ENCODE assay signal across 7 mouse cellular contexts in the genomic region with DNA sequence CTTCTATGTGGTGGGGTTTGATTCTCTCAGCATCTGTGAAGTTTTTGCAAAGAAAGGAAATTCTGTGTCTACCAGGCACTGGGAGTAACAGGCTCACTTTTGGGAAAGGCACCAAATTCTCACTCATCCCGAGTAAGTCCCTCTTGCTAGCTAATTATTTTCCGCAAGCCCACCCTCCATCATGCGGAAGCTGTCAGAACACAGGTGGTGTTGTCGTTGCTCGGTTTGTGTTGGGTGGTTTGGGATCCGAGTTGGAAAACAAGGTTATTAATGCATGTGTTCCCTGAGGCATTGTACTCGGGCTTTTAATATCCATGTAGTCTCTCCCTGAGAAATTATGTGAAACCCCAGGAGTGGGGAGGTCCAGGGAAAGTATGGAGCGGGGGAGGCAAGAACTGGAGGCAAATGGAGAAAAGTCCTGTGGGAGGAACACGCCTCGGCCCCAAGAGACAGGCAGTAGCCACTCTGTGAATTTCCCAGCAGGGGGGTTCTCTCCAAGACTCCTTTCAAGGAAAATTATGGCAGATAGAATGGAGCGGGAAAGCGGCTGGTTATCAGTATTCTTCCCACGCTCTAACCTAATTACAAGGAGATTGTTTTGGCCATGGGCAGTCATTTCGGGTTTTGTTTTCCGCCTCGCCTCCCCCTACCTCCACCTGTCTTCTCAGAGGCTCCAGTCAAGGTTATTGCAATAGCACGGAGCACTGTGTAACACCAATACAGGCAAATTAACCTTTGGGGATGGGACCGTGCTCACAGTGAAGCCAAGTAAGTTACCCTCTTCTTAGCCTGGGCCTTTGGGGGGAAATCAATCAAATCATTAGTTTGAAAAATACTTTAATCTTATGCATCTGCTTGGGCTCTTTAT.
DNase-seq lines count a peak whose midpoint lies in the region; ATAC-seq lines count a peak whose summit lies in the region.

No protein-coding gene starts in this region.

- no peaks in the 10 kb centered on the region for H3K27me3 ChIP-seq in heart, embryonic 10.5 days (ENCODE audit: insufficient read depth, poor library complexity, severe bottlenecking)
- no peaks in the 10 kb centered on the region for H3K27me3 ChIP-seq in kidney, embryonic 16.5 days (ENCODE audit: insufficient read depth, low read length)
- no peaks in the 10 kb centered on the region for H3K27me3 ChIP-seq in neural tube, embryonic 15.5 days (replicated peaks)

- H3K4me1 ChIP-seq in heart, embryonic 10.5 days, result peaks cover 59% of the 10 kb centered on the region
- peaks cover 29% of the 10 kb centered on the region for H3K4me1 ChIP-seq in kidney, embryonic 16.5 days (ENCODE audit: insufficient read depth, low read length)
- H3K4me1 ChIP-seq in neural tube, embryonic 15.5 days, result peaks cover 23% of the 10 kb centered on the region

- WGBS in heart, embryonic 10.5 days, result 74% methylated on average over 18 of the region's 18 CpGs
- 42% methylated on average over 18 of the region's 18 CpGs for WGBS in kidney, embryonic 16.5 days
- WGBS in neural tube, embryonic 15.5 days, result 26% methylated on average over 18 of the region's 18 CpGs

- ATAC-seq in cerebellum, adult (ENCODE audit: insufficient number of reproducible peaks, low FRiP score, low TSS enrichment), result peak; percentile 40; the same call in 1 of the 2 replicates
- peak; percentile 49; the same call in 1 of the 2 replicates for ATAC-seq in kidney, embryonic 16.5 days (ENCODE audit: low FRiP score, low TSS enrichment)
- peak; percentile 56 for ATAC-seq in neural tube, embryonic 15.5 days (ENCODE audit: low FRiP score)

- H3K4me2 ChIP-seq in kidney, embryonic 16.5 days (replicated peaks; ENCODE audit: low read depth, low read length), result peak overlapping the region; percentile 19
- peak overlapping the region; percentile 19; the same call in 1 of the 2 replicates for H3K4me2 ChIP-seq in neural tube, embryonic 15.5 days

- H3K9ac ChIP-seq in kidney, embryonic 16.5 days (replicated peaks; ENCODE audit: low read length), result no peak overlapping the region
- no peak overlapping the region for H3K9ac ChIP-seq in neural tube, embryonic 15.5 days (replicated peaks)

- H3K9me3 ChIP-seq in heart, embryonic 10.5 days, result no peaks in the 10 kb centered on the region
- H3K9me3 ChIP-seq in kidney, embryonic 16.5 days (ENCODE audit: low read length), result no peaks in the 10 kb centered on the region
- H3K9me3 ChIP-seq in neural tube, embryonic 15.5 days (replicated peaks), result no peaks in the 10 kb centered on the region

- no peak overlapping the region for H3K4me3 ChIP-seq in heart, embryonic 10.5 days
- no peak overlapping the region for H3K4me3 ChIP-seq in kidney, embryonic 16.5 days (ENCODE audit: low read length)
- H3K4me3 ChIP-seq in neural tube, embryonic 15.5 days (replicated peaks), result no peak overlapping the region

- no peaks in the 10 kb centered on the region for H3K36me3 ChIP-seq in heart, embryonic 10.5 days
- no peaks in the 10 kb centered on the region for H3K36me3 ChIP-seq in kidney, embryonic 16.5 days (ENCODE audit: insufficient read depth, low read length)
- H3K36me3 ChIP-seq in neural tube, embryonic 15.5 days, result no peaks in the 10 kb centered on the region

- peak overlapping the region; percentile 56 for H3K27ac ChIP-seq in heart, embryonic 10.5 days
- H3K27ac ChIP-seq in kidney, embryonic 16.5 days (ENCODE audit: low read length), result peak overlapping the region; percentile 67
- peak overlapping the region; percentile 7; the same call in 1 of the 2 replicates for H3K27ac ChIP-seq in neural tube, embryonic 15.5 days (replicated peaks)

- DNase-seq in brain, adult 2 months (ENCODE audit: low read depth, low spot score), result peak; percentile 48
- DNase-seq in heart, embryonic 10.5 days (ENCODE audit: low spot score), result no peak
- no peak for DNase-seq in yolk sac, embryonic 10.5 days (ENCODE audit: low spot score)
- no peak for DNase-seq in thymus, postnatal 14 days

Comparison
In these comparisons a context has a peak if more than half of its experiments do, and no peak if none do; other contexts are left out.
1. H3K27ac ChIP-seq: peak in every context shown above with its lines; median percentile 67 in kidney, embryonic 16.5 days; 56 in heart, embryonic 10.5 days; 7 in neural tube, embryonic 15.5 days.